Mouse (Mus musculus) erythroblast, embryonic 14.5 days (primary cell): ENCODE data around the gene Gm42715. TPM values are rescaled to one million over a fixed set of nuclear protein-coding genes. Genes with fewer than 3 reads are reported as not detected.
"Not testable (repeated sequence)": the region's sequence is repeated elsewhere in the genome, so short reads cannot be mapped to it uniquely, and the experiment has no call there.

ENCODE experiments used
- H3K27me3 ChIP-seq: 2 replicates; pipeline ENCODE4 v1.6.1; 2012; ENCODE audit warnings: inconsistent platforms; ENCODE audit not compliant: control insufficient read depth
- H3K36me3 ChIP-seq: 2 replicates; pipeline ENCODE4 v1.6.1; 2012; ENCODE audit warnings: mild to moderate bottlenecking, inconsistent platforms; ENCODE audit not compliant: control insufficient read depth
- H3K4me1 ChIP-seq: 2 replicates; pipeline ENCODE4 v1.6.1; 2012; ENCODE audit warnings: inconsistent platforms; ENCODE audit not compliant: control insufficient read depth
- H3K4me3 ChIP-seq: replicated peaks from 2 replicates; pipeline ENCODE3; 2012; ENCODE audit warnings: moderate library complexity, mild to moderate bottlenecking, inconsistent platforms
- H3K9me3 ChIP-seq: 2 replicates; pipeline ENCODE4 v1.6.1; 2012; ENCODE audit warnings: low read length, inconsistent platforms, mixed read lengths; ENCODE audit not compliant: control insufficient read depth
- GATA1 ChIP-seq: IDR thresholded peaks from 2 replicates; pipeline ENCODE4 v1.6.1; 2012; ENCODE audit warnings: low read length, inconsistent platforms, mixed read lengths
- TAL1 ChIP-seq: IDR thresholded peaks from 3 replicates; pipeline ENCODE4 v1.6.1; 2012; ENCODE audit warnings: low read length, inconsistent platforms, mixed read lengths
- polyA plus RNA-seq: library from polyadenylated mRNA; stranded (reverse); fragments of >175 nt; gene quantifications from 2 replicates; pipeline ENCODE4 v1.2.3, GENCODE M21; 2012

Gm42715 gene
- polyA plus RNA-seq, 1 experiment: 7.0 TPM

DNA sequence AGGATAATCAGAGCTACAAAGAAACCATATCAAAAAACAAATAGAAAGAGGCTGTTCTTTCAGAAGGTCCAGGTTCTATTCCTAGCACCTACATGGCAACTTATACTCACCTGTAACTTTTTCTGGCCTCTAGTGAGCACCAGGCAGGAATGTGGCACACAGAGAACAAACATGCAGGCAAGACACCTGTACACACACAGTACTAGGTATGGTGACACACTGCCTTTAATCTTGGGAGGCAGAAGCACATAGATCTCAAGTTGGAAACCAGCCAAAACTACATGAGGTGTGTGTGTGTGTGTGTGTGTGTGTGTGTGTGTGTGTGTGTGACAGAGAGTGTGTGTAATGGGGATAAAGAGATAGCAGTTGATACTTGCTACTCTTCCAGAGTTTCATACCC, 24.7 kb upstream of the Gm42715 start:
- no peak overlapping the region for H3K4me3 ChIP-seq

GRCm38 (mm10) chr7:127497382-127497781, 22.0 kb upstream of the Gm42715 start:
- Histone ChIP-seq H3K36me3 (peaks cover 3% of the 10 kb centered on the region), H3K4me3 (no peak overlapping the region), H3K4me1 (peaks cover 2% of the 10 kb centered on the region), H3K27me3 (no peaks in the 10 kb centered on the region), H3K9me3 (no peaks in the 10 kb centered on the region)
- TF ChIP-seq GATA1: no peak
- TF ChIP-seq TAL1: no peak

More for the DNA sequence above, 24.7 kb upstream of the Gm42715 start:
- H3K27me3 ChIP-seq: no peaks in the 10 kb centered on the region
- H3K9me3 ChIP-seq: no peaks in the 10 kb centered on the region
- TF ChIP-seq GATA1 (no peak), TAL1 (no peak)
- H3K36me3 ChIP-seq: peaks cover 30% of the 10 kb centered on the region
- peaks cover 2% of the 10 kb centered on the region for H3K4me1 ChIP-seq

- no peaks in the 10 kb centered on the region for H3K36me3 ChIP-seq
- no peak for TF ChIP-seq TAL1
- TF ChIP-seq GATA1: no peak
- H3K27me3 ChIP-seq: no peaks in the 10 kb centered on the region
- no peak overlapping the region for H3K4me3 ChIP-seq
- H3K4me1 ChIP-seq: peaks cover 2% of the 10 kb centered on the region
- no peaks in the 10 kb centered on the region for H3K9me3 ChIP-seq
Observed at GRCm38 (mm10) chr7:127498407-127498806, 21.0 kb upstream of the Gm42715 start.

GRCm38 (mm10) chr7:127508291-127508690, 11.1 kb upstream of the Gm42715 start:
- peaks cover 23% of the 10 kb centered on the region for H3K4me1 ChIP-seq
- TF ChIP-seq TAL1 (no peak), GATA1 (no peak)
- peaks cover under 1% of the 10 kb centered on the region; the same call in 1 of the 2 replicates for H3K36me3 ChIP-seq
- no peaks in the 10 kb centered on the region for H3K9me3 ChIP-seq
- no peaks in the 10 kb centered on the region for H3K27me3 ChIP-seq
- no peak overlapping the region for H3K4me3 ChIP-seq

DNA sequence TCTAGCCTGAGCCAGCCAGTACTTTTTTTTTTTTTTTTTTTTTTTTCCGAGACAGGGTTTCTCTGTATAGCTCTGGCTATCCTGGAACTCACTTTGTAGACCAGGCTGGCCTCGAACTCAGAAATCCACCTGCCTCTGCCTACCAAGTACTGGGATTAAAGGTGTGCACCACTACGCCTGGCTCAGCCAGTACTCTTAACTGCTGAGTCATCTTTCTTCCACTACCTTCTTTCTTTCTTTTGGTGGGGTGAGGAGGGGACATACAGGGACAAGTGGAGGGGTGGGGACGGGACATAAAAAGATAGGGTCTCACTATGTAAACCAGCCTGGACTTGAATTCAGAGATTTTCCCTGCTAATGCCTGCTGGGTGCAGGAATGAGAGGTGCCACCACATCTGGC, 9.6 kb upstream of the Gm42715 start:
- not testable (repeated sequence) for H3K4me3 ChIP-seq, H3K9me3 ChIP-seq, H3K27me3 ChIP-seq
- H3K4me1 ChIP-seq: peaks cover 37% of the 10 kb centered on the region
- H3K36me3 ChIP-seq: peaks cover 15% of the 10 kb centered on the region

GRCm38 (mm10) chr7:127511241-127511640, 8.1 kb upstream of the Gm42715 start:
- Histone ChIP-seq H3K27me3 (no peaks in the 10 kb centered on the region), H3K36me3 (peaks cover 28% of the 10 kb centered on the region), H3K4me3 (peak overlapping the region; percentile 100), H3K4me1 (peaks cover 43% of the 10 kb centered on the region), H3K9me3 (no peaks in the 10 kb centered on the region)
- TF ChIP-seq GATA1: no peak
- TF ChIP-seq TAL1: no peak

DNA sequence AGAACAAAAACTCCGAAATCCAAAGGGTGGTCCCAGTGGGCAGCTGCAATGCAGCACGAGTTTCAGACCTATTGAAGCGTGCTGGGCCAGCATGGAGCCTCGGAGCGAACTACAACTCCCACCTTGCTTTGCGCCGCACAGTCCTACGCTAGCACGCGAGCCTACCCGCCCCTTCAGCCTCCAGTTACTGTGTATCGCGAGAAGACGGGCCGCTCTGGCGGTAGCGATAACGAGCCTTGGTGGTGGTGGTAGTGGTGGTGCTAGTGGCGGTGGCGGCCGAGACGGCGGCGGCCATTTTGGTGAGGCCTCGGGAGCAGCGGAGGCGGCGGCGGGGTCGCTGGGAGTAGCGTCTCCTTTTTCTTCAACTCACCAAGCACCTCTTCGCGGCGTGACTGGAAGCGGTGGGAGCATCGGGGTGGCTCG, 7.6 kb upstream of the Gm42715 start, which contains the start of gene Srcap:
Gene Srcap (plus strand): TSS at position 176 of the 423 bp plus-strand sequence.
- no peaks in the 10 kb centered on the region for H3K9me3 ChIP-seq
- H3K36me3 ChIP-seq: peaks cover 34% of the 10 kb centered on the region
- peak within 1 kb of the TSS; percentile 100 for H3K4me3 ChIP-seq
- TF ChIP-seq TAL1 (peak; percentile 60), GATA1 (peak; percentile 76)
- peaks cover 43% of the 10 kb centered on the region for H3K4me1 ChIP-seq
- H3K27me3 ChIP-seq: no peaks in the 10 kb centered on the region

DNA sequence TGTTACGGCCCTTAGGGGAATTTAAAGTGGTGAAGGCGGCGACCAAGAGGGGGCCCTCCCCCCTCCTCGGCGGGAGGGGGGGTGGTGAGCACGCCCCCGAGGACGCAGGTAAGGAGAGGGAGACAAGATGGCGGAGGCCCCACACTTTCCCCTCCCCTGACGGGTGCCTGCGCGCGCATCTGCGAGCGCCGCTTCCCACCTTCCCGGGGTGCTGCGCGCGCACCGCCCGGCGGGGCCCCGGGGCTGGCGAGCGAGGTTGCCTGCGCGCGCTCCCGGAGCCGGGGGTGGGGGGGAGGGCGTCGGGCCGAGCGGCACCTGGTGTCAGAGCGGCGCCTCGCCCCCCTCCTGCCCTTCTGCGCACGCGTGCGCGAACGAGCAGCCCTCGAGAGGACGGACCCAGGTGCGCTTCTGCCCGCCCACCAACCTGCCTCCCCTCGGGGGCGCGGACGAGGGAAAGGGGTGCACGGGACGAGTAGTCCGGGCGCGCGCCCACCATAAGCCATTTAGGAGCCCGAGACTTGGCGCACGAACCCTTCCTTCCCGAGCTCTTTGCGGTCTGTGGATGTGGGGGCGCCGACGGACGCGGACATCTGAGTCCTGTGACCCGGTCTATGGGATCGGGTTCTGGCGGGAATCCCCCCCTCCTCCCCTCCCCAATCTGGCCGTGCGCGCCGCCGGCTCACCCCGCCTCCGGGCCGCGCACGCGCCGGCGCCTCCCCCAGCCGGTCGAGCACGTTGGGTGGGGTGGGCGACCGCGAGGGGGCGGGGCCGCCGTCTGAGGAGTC, 7.0 kb upstream of the Gm42715 start:
- Histone ChIP-seq H3K9me3 (no peaks in the 10 kb centered on the region), H3K4me1 (peaks cover 43% of the 10 kb centered on the region), H3K27me3 (no peaks in the 10 kb centered on the region), H3K36me3 (peaks cover 40% of the 10 kb centered on the region), H3K4me3 (peak overlapping the region; percentile 100)
- TF ChIP-seq TAL1 (no peak), GATA1 (no peak)

GRCm38 (mm10) chr7:127513016-127513390, 6.4 kb upstream of the Gm42715 start:
- Histone ChIP-seq H3K36me3 (peaks cover 46% of the 10 kb centered on the region), H3K27me3 (no peaks in the 10 kb centered on the region), H3K4me1 (peaks cover 43% of the 10 kb centered on the region), H3K4me3 (peak overlapping the region; percentile 100), H3K9me3 (no peaks in the 10 kb centered on the region)
- TF ChIP-seq GATA1 (no peak), TAL1 (no peak)

DNA sequence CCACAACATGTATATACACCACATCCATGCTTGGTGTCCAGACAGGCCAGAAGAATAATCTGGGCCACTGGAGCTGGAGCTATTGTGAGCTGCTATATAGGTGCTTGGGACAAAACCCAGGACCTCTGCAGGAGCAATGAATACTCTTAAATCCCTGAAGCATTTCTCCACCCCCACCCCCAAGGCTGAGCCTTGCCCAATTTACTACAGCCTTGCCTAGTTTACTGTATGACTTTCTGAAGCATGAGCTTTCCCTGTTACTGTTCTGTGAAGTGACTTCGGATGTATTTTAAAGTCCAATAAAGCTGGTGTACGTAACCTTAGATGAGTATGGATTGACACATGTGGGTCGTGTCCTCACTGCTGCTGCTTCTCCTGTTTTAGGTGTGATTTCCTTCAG, 5.6 kb upstream of the Gm42715 start:
- TF ChIP-seq TAL1 (no peak), GATA1 (no peak)
- H3K36me3 ChIP-seq: peaks cover 54% of the 10 kb centered on the region

More for the DNA sequence above, 5.6 kb upstream of the Gm42715 start:
- Histone ChIP-seq H3K4me1 (peaks cover 43% of the 10 kb centered on the region), H3K27me3 (no peaks in the 10 kb centered on the region), H3K9me3 (no peaks in the 10 kb centered on the region), H3K4me3 (peak overlapping the region; percentile 100)
